Mouse (Mus musculus) heart, postnatal 0 days (tissue): ENCODE measurements around the gene Col6a5.

Source experiments
- CTCF ChIP-seq: IDR thresholded peaks from 2 replicates; pipeline ENCODE4 v1.5.1; 2016; ENCODE audit warnings: antibody characterized with exemption, control low read depth, low read depth
- EP300 ChIP-seq: IDR thresholded peaks from 2 replicates; pipeline ENCODE4 v1.6.1; 2016; ENCODE audit warnings: antibody characterized with exemption, low read depth

GRCm38 (mm10) chr9:105819155-105819709 lies 141.2 kb downstream of the Col6a5 start:
- TF ChIP-seq EP300: no peak
- no peak for TF ChIP-seq CTCF
